Mouse (Mus musculus) intestine, embryonic 16.5 days (tissue): ENCODE results near the gene Xrn2. TPM values are rescaled to one million over a fixed set of nuclear protein-coding genes. Genes with fewer than 3 reads are reported as not detected.

Experiments
- ATAC-seq: fragments of 200-750 bp; cut with Nextera tagmentation; 2 replicates; pipeline ENCODE4 v1.8.0; 2017; ENCODE audit warnings: moderate TSS enrichment, moderate library complexity
- H3K27ac ChIP-seq: fragments of 300-500 bp; sonication (generic); 2 replicates; pipeline ENCODE4 v1.5.1; 2014; ENCODE audit warnings: mild to moderate bottlenecking, low read length
- H3K27me3 ChIP-seq: fragments of 300-500 bp; sonication (generic); replicated peaks from 2 replicates; pipeline ENCODE4 v1.6.1; 2014; ENCODE audit warnings: low read length, control low read depth, mixed read lengths; ENCODE audit not compliant: control insufficient read depth, insufficient read depth
- H3K36me3 ChIP-seq: fragments of 300-500 bp; sonication (generic); 2 replicates; pipeline ENCODE4 v1.6.1; 2014; ENCODE audit warnings: low read length, control low read depth; ENCODE audit not compliant: control insufficient read depth, insufficient read depth
- H3K4me1 ChIP-seq: fragments of 300-500 bp; sonication (generic); 2 replicates; pipeline ENCODE4 v1.6.1; 2014; ENCODE audit warnings: low read length, control low read depth, mixed read lengths; ENCODE audit not compliant: control insufficient read depth, insufficient read depth
- H3K4me2 ChIP-seq: fragments of 300-500 bp; sonication (generic); 2 replicates; pipeline ENCODE4 v1.6.1; 2014; ENCODE audit warnings: low read depth, low read length, control low read depth
- H3K4me3 ChIP-seq: fragments of 300-500 bp; sonication (generic); 2 replicates; pipeline ENCODE4 v1.5.1; 2014; ENCODE audit warnings: mild to moderate bottlenecking, low read length
- H3K9ac ChIP-seq: fragments of 300-500 bp; sonication (generic); 2 replicates; pipeline ENCODE4 v1.6.1; 2014; ENCODE audit warnings: low read depth, low read length
- H3K9me3 ChIP-seq: fragments of 300-500 bp; sonication (generic); 2 replicates; pipeline ENCODE4 v1.6.1; 2016; ENCODE audit warnings: low read length, control low read depth; ENCODE audit not compliant: control insufficient read depth
- WGBS: fragments of 180-500 bp; shearing (Covaris S2); extraction: QIAGEN DNeasy Blood & Tissue Kit; methylation state at CpG from one replicate; pipeline ENCODE4 v1.1.7; 2014; 5-methylcytosine and 5-hydroxymethylcytosine counted together
- polyA plus RNA-seq: library from polyadenylated mRNA; unstranded; fragments of >200 nt; fragmentation: Nextera tagmentation; extraction: Ambion mirVana; gene quantifications from 2 replicates; pipeline ENCODE4 v1.2.1, GENCODE M21; 2015

Gene Xrn2
- polyA plus RNA-seq, 1 experiment from 2014 or later: 68.3 TPM

GRCm38 (mm10) chr2:147083471-147084365, 70.9 kb downstream of the Xrn2 start:
- H3K27ac ChIP-seq: no peak overlapping the region
- H3K36me3 ChIP-seq: no peaks in the 10 kb centered on the region
- no peaks in the 10 kb centered on the region for H3K9me3 ChIP-seq
- under 1% methylated on average over 72 of the region's 72 CpGs for WGBS
- H3K4me1 ChIP-seq: peaks cover 17% of the 10 kb centered on the region
- H3K4me3 ChIP-seq: peak overlapping the region; percentile 49
- peak overlapping the region; percentile 70 for H3K4me2 ChIP-seq
- H3K27me3 ChIP-seq: peaks cover 42% of the 10 kb centered on the region
- no peak overlapping the region for H3K9ac ChIP-seq
- ATAC-seq: peak; percentile 55

- no peaks in the 10 kb centered on the region for H3K9me3 ChIP-seq
- ATAC-seq: peak; percentile 36
- H3K27me3 ChIP-seq: peaks cover 42% of the 10 kb centered on the region
- WGBS: 2% methylated on average over 80 of the region's 106 CpGs
- H3K4me1 ChIP-seq: peaks cover 17% of the 10 kb centered on the region
- H3K4me2 ChIP-seq: peak overlapping the region; percentile 70
- H3K27ac ChIP-seq: no peak overlapping the region
- H3K4me3 ChIP-seq: peak overlapping the region; percentile 49
- no peaks in the 10 kb centered on the region for H3K36me3 ChIP-seq
- H3K9ac ChIP-seq: no peak overlapping the region
Measured at GRCm38 (mm10) chr2:147084366-147085071, 71.7 kb downstream of the Xrn2 start.

- Histone ChIP-seq H3K4me3 (peak within 1 kb of the TSS; percentile 49), H3K27me3 (peaks cover 42% of the 10 kb centered on the region), H3K9ac (peak within 1 kb of the TSS; percentile 24; the same call in 1 of the 2 replicates), H3K27ac (no peak within 1 kb of the TSS), H3K9me3 (no peaks in the 10 kb centered on the region), H3K4me1 (peaks cover 17% of the 10 kb centered on the region), H3K36me3 (no peaks in the 10 kb centered on the region), H3K4me2 (peak within 1 kb of the TSS; percentile 70)
- under 1% methylated on average over 71 of the region's 82 CpGs for WGBS
- ATAC-seq: peak; percentile 36
Measured at GRCm38 (mm10) chr2:147085072-147085870, 72.5 kb downstream of the Xrn2 start, which contains the start of gene Nkx2-4. Nkx2-4 (minus strand) TSS chr2:147085445.

GRCm38 (mm10) chr2:147085937-147086336, 73.1 kb downstream of the Xrn2 start:
- Histone ChIP-seq H3K4me3 (no peak overlapping the region), H3K27me3 (peaks cover 42% of the 10 kb centered on the region), H3K4me1 (peaks cover 17% of the 10 kb centered on the region), H3K9me3 (no peaks in the 10 kb centered on the region), H3K9ac (no peak overlapping the region), H3K27ac (no peak overlapping the region), H3K36me3 (no peaks in the 10 kb centered on the region), H3K4me2 (no peak overlapping the region)
- ATAC-seq: no peak
- 13% methylated on average over 6 of the region's 6 CpGs for WGBS

- ATAC-seq: no peak
- H3K27me3 ChIP-seq: peaks cover 38% of the 10 kb centered on the region
- H3K4me1 ChIP-seq: peaks cover 17% of the 10 kb centered on the region
Measured at GRCm38 (mm10) chr2:147086441-147086840, 73.6 kb downstream of the Xrn2 start.

GRCm38 (mm10) chr2:147119736-147120135, 106.9 kb downstream of the Xrn2 start:
- H3K4me2 ChIP-seq: no peak overlapping the region
- 90% methylated on average over 1 of the region's 1 CpGs for WGBS
- no peak for ATAC-seq
- H3K27ac ChIP-seq: no peak overlapping the region
- H3K9ac ChIP-seq: no peak overlapping the region
- H3K36me3 ChIP-seq: no peaks in the 10 kb centered on the region
- no peak overlapping the region for H3K4me3 ChIP-seq
- no peaks in the 10 kb centered on the region for H3K9me3 ChIP-seq
- no peaks in the 10 kb centered on the region for H3K4me1 ChIP-seq
- H3K27me3 ChIP-seq: no peaks in the 10 kb centered on the region

More at GRCm38 (mm10) chr2:147086441-147086840, 73.6 kb downstream of the Xrn2 start:
- no peaks in the 10 kb centered on the region for H3K36me3 ChIP-seq
- no peak overlapping the region for H3K27ac ChIP-seq
- no peak overlapping the region for H3K4me3 ChIP-seq
- 18% methylated on average over 5 of the region's 5 CpGs for WGBS
- no peak overlapping the region for H3K9ac ChIP-seq
- no peaks in the 10 kb centered on the region for H3K9me3 ChIP-seq
- no peak overlapping the region for H3K4me2 ChIP-seq

- no peaks in the 10 kb centered on the region for H3K27me3 ChIP-seq
- H3K4me2 ChIP-seq: no peak overlapping the region
- no peaks in the 10 kb centered on the region for H3K9me3 ChIP-seq
- no peaks in the 10 kb centered on the region for H3K4me1 ChIP-seq
- H3K4me3 ChIP-seq: no peak overlapping the region
- H3K36me3 ChIP-seq: no peaks in the 10 kb centered on the region
- no peak for ATAC-seq
- WGBS: 80% methylated on average over 6 of the region's 6 CpGs
- H3K9ac ChIP-seq: no peak overlapping the region
- H3K27ac ChIP-seq: no peak overlapping the region
Measured at GRCm38 (mm10) chr2:147127366-147127765, 114.6 kb downstream of the Xrn2 start.
